Mouse (Mus musculus) lung, adult 2 months (tissue): ENCODE results near the gene Ncoa1.
"Not testable (repeated sequence)": the region's sequence is repeated elsewhere in the genome, so short reads cannot be mapped to it uniquely, and the experiment has no call there.

Experiments
- CTCF ChIP-seq: fragments of 200-500 bp; IDR thresholded peaks from 2 replicates; pipeline ENCODE4 v1.5.1; 2011; ENCODE audit warnings: mild to moderate bottlenecking, low read length, control low read depth; ENCODE audit not compliant: insufficient read depth
- POLR2A ChIP-seq: fragments of 200-500 bp; IDR thresholded peaks from 2 replicates; pipeline ENCODE4 v1.6.1; 2011; ENCODE audit warnings: low read depth, mild to moderate bottlenecking, control low read depth, low read length, borderline replicate concordance; ENCODE audit errors: extremely low read depth

- not testable (repeated sequence) for TF ChIP-seq POLR2A, CTCF
Measured at GRCm38 (mm10) chr12:4450485-4450884, 26.5 kb downstream of the Ncoa1 start.
